Mouse (Mus musculus): ENCODE data around the gene Slk.

The Slk gene

GRCm38 (mm10) chr19:47579225-47579787 lies at the start of gene Slk:
Slk (plus strand) TSS chr19:47579678.
- in situ Hi-C loops (cut with MboI; ENCODE audit: low sequenced_read_pairs) = no loop called here

- in situ Hi-C loops (cut with MboI; ENCODE audit: low sequenced_read_pairs) = no loop called here
These were observed 48.2 kb upstream of the Slk start for GRCm38 (mm10) chr19:47531309-47531708.

GRCm38 (mm10) chr19:47532449-47532848 lies 47.0 kb upstream of the Slk start:
- in situ Hi-C loops (cut with MboI; ENCODE audit: low sequenced_read_pairs) = no loop called here

- in situ Hi-C loops (cut with MboI; ENCODE audit: low sequenced_read_pairs) = no loop called here
These were observed 45.3 kb upstream of the Slk start for GRCm38 (mm10) chr19:47534131-47534530.

DNA sequence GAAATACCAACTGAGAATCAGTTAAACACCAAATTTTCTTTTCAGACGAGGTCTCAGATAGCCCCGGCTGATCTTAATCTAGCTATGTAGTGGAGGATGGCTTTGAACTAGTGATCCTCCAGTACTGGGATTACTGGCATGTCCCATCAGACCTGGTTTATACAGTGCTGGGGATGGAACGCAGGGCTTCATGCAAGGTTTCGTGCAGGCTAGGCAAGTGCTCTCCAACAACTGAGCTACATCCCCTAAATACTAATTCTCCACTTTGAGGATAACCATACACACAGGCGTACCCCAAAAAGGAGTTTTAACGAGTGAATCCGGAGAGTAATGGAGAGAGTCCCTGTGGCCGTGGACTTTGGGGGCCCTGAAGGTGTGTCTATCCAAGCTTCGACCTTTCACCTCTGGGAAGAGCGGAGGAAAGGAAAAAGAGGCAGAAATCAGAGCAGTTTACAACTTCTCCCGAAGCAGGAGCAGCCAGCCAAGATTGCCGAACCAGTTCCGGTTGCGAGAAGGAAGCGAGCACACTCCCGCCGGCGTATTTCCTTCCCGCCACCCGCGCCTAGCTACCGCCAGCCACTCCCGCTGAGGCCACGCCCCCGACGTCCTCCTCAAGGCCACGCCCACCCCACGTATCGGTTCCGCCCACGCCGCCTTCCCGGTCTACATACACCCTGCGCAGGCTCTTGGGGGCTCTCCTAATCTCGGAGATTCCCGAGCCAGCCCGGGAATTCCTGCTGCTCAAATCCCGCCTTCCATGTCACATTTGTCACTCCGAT lies 42.8 kb upstream of the Slk start:
- in situ Hi-C loops (cut with MboI; ENCODE audit: low sequenced_read_pairs) = no loop called here

DNA sequence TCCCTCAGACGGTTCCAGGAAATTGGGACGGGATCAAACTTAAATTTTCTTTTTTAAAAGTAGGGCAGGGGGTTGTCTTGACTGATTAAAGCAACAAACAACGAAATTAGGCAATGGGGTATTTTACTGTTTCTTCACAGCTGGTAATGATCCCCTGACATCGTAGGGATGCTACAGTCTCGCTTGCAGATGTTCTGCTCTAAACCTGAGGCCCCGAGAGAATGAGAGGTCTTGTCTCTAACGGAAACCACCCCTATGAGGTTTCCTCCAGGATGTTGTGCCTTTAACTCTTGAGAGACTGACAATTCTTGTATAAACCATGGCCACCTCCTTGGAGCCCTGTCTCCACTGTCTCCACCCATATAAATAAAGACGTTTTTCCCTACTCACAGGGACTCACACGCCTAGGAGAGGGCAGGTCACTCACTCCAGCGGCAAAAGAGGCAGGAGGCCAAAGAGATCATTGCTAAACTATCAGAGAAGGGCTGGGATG lies 42.1 kb upstream of the Slk start, which contains the start of gene Stn1:
Gene Stn1 (minus strand): TSS at position 208 of the 493 bp plus-strand sequence.
- in situ Hi-C loops (cut with MboI; ENCODE audit: low sequenced_read_pairs) = no loop called here

DNA sequence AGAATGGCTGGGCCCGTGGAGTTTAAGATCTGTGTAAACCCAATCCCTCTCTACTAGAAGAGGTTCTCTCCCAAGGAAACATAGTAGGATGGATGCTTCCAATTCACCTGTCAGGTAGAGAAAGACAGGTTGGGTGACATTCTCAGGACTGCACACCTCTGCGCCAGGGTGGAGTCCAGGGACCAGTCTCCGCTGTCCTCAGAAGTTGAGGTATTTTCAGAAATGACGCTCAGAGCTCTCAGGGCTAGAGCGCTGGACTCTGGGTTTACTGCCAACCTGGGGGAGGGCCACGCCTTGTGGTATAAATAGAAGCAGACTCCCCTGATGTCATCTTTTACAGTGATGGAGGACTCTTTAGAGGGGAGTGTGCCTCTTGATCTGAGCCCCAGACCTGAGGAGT lies 41.6 kb upstream of the Slk start:
- in situ Hi-C loops (cut with MboI; ENCODE audit: low sequenced_read_pairs) = no loop called here

GRCm38 (mm10) chr19:47538801-47539200 lies 40.7 kb upstream of the Slk start:
- in situ Hi-C loops (cut with MboI; ENCODE audit: low sequenced_read_pairs) = no loop called here

DNA sequence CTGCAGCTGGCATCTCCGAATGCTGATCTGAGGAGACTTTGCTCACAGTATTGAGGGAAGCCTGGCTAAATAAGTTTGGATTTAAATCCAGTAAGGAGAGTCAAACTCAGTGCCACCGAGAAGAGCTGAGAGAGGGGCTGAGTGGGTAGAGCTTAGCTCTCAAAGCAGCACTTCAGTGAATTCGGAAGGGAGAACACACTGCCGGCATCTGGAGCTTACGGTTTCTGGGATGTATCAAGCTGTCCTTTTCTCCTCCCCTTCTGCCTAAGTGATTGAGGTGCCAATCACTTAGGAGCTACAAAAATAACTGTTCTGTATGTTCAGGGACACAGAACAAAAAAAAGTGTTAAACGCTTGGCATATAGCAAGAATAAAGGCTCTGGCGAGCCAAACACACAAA lies 37.0 kb upstream of the Slk start:
- in situ Hi-C loops (cut with MboI; ENCODE audit: low sequenced_read_pairs) = no loop called here

DNA sequence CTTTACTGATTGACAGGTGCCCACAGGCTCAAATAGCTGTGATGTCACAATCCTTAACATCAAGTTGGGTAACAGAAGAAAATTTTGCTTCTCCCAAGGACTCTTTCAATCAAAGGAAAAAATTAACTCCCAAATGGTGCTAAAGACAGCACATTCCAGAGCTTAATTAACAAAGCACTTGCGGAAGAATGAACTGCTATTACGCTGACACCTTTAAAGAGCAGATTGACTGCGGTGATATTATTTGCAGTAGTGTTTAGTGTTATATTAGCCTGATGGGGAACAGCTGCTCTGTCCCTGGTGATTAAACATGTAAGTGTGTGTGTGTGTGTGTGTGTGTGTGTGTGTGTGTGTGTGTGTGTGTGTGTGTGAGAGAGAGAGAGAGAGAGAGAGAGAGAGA lies 34.4 kb upstream of the Slk start:
- in situ Hi-C loops (cut with MboI; ENCODE audit: low sequenced_read_pairs) = no loop called here

- in situ Hi-C loops (cut with MboI; ENCODE audit: low sequenced_read_pairs) = no loop called here
These were observed 34.0 kb upstream of the Slk start for GRCm38 (mm10) chr19:47545528-47545927.

DNA sequence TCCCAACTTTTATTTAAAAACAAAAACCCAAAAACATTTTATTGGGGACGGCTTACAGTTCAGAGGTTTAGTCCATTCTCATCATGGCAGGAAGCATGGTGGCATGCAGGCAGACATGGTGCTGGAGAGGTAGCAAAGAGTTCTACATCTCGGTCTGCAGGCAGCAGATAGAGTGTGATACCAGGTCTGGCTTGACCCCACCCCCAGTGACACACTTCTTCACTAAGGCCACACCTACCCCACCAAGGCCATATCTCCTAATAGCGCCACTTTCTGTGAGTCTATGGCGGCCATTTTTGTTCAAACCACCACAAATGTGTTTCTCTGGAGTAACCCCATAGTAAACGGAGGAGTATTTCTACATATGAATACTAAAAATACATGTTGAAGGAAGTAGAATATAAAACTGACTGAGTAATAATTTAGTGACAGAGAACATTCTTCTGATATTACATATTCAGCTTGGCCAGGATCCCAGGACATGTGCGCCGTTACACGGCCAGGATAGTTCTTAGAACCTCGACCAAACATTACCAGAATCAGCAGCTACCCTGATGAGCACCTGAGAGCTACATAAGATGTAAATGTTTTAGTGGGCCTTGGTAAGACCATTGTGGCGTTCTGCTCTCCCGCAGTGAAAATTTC lies 30.9 kb upstream of the Slk start:
- in situ Hi-C loops (cut with MboI; ENCODE audit: low sequenced_read_pairs) = no loop called here

GRCm38 (mm10) chr19:47549174-47549573 lies 30.3 kb upstream of the Slk start:
- in situ Hi-C loops (cut with MboI; ENCODE audit: low sequenced_read_pairs) = no loop called here

- in situ Hi-C loops (cut with MboI; ENCODE audit: low sequenced_read_pairs) = no loop called here
These were observed 29.9 kb upstream of the Slk start for GRCm38 (mm10) chr19:47549584-47549983.

DNA sequence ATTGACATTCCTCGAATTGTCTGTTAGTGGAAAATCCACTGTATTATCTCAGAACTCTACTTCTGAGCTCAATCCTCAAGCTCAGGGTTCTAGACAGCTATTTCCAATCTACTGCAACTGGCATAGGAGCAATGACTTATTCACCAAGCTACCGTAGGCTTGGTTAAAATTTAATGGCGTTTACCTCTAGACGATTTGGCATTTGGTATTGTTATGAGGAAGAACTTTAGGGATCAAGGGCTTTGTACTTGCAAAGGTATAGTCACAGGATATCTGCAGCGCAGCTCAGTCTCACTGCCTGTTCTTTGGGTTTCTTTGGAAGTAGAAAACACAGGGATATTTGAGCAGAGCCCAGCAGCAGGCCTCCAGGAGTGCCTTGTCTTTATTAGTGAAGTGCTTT lies 20.3 kb upstream of the Slk start:
- in situ Hi-C loops (cut with MboI; ENCODE audit: low sequenced_read_pairs) = no loop called here

GRCm38 (mm10) chr19:47559751-47560512 lies 19.5 kb upstream of the Slk start:
- in situ Hi-C loops (cut with MboI; ENCODE audit: low sequenced_read_pairs) = no loop called here

GRCm38 (mm10) chr19:47560544-47561161 lies 18.8 kb upstream of the Slk start:
- in situ Hi-C loops (cut with MboI; ENCODE audit: low sequenced_read_pairs) = no loop called here

DNA sequence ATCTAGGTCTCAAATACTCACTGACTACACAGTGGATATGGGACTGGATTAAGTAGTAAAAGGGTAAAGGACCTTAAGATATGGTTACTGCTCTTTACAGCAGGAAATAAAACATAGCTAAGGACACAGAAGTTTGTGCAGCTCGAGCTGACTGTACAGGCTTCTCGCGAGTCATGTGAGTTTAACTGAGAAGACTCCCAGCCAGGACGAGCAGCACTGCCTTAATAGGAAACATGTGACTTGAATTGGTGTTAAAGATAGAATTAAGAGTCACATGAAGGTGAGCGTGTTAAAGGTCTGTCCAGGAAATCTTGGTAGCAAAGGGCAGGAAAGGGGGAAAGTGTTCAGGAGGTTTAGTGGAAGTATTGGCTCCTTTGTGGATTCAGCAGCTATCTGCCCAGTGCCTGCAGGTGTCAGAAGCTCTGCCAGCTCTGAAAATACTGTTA lies 17.5 kb upstream of the Slk start:
- in situ Hi-C loops (cut with MboI; ENCODE audit: low sequenced_read_pairs) = no loop called here

DNA sequence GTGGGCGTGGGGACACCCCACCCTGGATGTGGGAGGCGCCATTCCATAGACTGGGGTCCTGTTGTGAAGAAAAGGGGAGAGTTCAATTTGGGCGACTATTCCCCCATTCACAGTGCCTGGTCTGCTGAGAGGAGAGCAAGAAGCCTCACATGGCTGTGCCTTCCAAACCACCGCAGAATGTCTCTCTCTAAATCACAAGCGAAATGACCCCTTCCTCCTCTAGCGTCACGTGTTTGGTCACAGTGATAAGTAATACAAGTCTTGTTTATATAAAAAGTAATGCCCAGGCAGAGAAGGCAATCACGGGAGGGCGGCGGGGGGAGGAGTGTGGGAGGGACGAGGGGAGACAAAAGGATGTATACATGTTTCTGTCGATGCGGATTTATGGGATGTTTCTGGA lies 15.8 kb upstream of the Slk start:
- in situ Hi-C loops (cut with MboI; ENCODE audit: low sequenced_read_pairs) = no loop called here

GRCm38 (mm10) chr19:47565031-47565654 lies 14.3 kb upstream of the Slk start:
- in situ Hi-C loops (cut with MboI; ENCODE audit: low sequenced_read_pairs) = no loop called here

Measured in CH12F3 (cell line).